Mouse (Mus musculus) G1E (cell line): Measurements from ENCODE around the gene Ckm.

Experiments
- CTCF ChIP-seq: IDR thresholded peaks from 2 replicates; pipeline ENCODE4 v1.5.1; 2012; ENCODE audit warnings: low read depth, low read length, inconsistent platforms, mixed read lengths
- GATA1 ChIP-seq: IDR thresholded peaks from 2 replicates; pipeline ENCODE4 v1.6.1; 2012; ENCODE audit warnings: borderline replicate concordance, low read length, inconsistent platforms, mixed read lengths
- GATA2 ChIP-seq: IDR thresholded peaks from 2 replicates; pipeline ENCODE4 v1.6.1; 2012; ENCODE audit warnings: low read depth, low read length, inconsistent platforms, borderline replicate concordance
- TAL1 ChIP-seq: conservative IDR thresholded peaks from 2 replicates; pipeline ENCODE4 v1.6.1; 2012; ENCODE audit warnings: low read depth, low read length, inconsistent platforms, mixed read lengths

DNA sequence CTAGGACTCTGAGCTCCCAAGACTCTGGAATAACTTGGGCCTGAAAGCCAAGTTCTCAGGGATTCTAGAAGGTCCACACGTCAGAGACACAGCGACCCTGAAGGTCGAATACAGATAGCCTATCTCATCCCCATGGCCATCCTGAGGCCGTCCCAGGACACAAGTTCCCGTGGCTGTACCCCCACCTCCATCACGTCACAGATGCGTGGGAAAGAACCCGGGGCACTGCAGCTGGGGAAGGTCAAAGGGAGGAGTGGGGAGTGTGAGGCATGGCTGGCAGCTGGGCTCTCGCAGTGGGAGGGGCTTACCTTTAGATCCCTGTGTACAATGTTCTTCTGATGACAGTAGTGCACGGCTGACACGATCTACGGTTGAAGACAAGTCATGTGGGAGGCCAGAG lies 40.2 kb downstream of the Ckm start:
- TF ChIP-seq CTCF = no peak
- no peak for TF ChIP-seq TAL1
- no peak for TF ChIP-seq GATA2
- TF ChIP-seq GATA1 = no peak
